Mouse (Mus musculus) splenic B cell, adult 2 months (primary cell): ENCODE data around the gene Efcab10.

Experiments used
- DNase-seq: peaks from one replicate; pipeline ENCODE4 v3.0.0-alpha.2; 2011; ENCODE audit warnings: low read depth, low spot score
- H3K27me3 ChIP-seq: 2 replicates; pipeline ENCODE4 v1.6.1; 2012; ENCODE audit warnings: mild to moderate bottlenecking, low read length, moderate library complexity, mixed read lengths; ENCODE audit not compliant: control insufficient read depth, poor library complexity, insufficient read depth, severe bottlenecking
- H3K36me3 ChIP-seq: 2 replicates; pipeline ENCODE4 v1.6.1; 2012; ENCODE audit warnings: mild to moderate bottlenecking, low read length, moderate library complexity, mixed read lengths; ENCODE audit not compliant: control insufficient read depth, poor library complexity, insufficient read depth, severe bottlenecking

The Efcab10 gene

DNA sequence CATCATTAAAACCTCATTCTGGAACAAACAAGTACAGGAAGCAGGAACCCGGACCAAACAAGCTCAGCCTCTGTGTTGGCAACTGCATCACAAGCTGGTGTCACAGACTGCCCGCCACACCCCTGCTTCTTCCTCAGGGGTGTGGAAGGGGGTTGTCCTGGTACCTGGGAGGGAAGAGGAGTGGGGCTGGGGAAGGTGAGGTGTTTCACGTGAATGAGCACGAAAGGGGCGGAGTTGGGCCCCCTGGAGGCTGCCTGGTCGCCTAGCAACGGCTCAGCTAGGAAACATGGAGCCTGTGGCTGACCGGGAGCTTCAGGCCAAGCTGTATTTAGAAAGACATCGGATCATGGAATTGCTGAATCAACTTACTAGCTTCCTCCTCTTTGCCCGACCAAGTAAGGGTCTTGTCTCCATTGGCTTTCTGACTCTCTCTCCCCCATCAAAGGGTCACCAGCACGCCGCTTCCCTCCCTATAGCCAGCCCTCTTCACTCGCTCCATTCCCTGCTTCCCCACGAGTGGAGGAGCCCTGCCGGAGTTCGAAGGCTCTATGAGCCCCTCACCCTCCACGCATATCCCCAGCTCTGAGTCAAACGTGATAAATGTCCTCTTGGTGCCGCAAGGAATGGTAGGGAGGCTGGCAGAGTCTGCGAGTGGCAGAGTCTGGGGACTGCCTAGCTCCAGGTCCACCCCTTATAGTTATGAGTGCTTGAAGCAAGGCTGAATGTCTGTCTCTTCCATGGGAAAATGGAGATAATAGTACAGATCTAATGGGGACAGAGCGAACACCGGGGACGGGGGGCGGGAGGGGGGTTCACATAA lies at the start of gene Efcab10:
Efcab10 (plus strand) TSS at position 51 of the 820 bp plus-strand sequence.
- no peak for DNase-seq
- H3K36me3 ChIP-seq, result no peaks in the 10 kb centered on the region
- H3K27me3 ChIP-seq, result no peaks in the 10 kb centered on the region

DNA sequence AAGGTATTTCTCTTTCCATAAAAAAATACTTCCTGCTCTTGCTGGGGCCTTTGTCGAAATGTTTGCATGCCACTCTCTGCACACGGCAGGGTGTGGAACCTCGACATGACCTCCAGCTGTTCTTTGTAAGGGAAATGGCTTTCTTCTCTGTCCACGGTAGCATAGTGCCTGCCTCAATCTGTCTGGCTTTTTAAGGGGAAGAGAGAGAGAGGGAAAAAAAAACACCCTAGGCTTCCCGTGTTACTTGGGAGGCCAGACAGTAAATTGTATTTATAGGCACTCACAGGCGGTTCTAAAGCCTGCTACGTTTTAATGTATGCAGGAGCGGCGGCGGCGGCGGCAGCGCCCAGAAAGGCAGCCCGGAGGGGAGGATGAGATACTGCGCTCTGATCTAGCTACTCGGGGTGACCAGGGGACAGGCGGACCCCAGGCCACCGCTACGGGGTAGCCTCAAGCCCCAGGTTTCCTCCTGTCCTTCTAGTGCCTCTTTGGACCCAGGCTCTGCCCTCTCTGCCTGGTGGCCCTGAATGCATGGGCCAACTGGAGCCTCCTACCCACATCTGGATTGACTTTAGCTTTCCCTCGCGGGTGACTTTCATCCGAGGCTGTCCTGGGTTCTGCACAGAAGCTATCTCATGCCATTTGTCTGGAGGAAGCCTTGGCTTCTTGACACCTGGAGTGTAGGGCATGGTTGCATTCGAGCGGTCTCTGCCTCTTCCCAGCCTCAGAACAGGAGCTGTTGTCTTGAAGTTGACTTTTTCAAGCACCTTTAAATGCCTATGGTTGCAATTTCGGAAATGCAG lies 49.5 kb upstream of the Efcab10 start:
- Histone ChIP-seq H3K36me3 (peaks cover 19% of the 10 kb centered on the region), H3K27me3 (no peaks in the 10 kb centered on the region)
- DNase-seq, result no peak

DNA sequence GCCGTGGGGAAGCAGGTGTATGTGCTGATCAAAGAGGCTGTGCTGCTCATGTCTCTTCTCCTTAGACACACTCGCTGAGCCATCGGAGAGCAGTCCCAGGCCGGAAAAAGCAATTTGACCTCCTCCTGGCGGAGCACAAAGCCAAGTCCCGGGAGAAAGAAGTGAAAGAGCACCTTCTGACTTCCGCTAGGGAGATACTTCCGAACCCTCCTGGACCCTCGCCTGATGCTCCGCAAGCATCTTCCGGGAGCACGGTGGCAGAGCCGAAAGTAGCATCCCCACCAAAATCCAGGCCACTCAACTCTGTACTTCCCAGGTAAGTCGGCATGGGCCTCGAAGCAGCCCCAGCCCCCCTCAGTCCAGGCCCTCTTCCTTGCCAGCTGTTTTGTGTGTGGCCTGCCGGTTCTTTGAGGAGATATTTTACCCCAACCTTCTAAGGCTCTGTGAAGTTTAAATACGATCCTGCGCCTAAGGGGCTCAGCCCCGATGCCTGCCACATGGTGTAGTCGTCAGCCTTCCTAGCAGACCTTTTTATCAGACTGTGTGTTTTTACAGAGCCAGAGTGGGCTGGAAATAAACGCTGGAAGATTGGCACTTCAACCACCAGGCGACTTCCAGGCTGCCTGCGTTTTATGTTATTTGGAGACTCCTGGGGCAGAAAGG lies 48.8 kb upstream of the Efcab10 start:
- DNase-seq, result no peak
- no peaks in the 10 kb centered on the region for H3K27me3 ChIP-seq
- H3K36me3 ChIP-seq, result peaks cover 25% of the 10 kb centered on the region

DNA sequence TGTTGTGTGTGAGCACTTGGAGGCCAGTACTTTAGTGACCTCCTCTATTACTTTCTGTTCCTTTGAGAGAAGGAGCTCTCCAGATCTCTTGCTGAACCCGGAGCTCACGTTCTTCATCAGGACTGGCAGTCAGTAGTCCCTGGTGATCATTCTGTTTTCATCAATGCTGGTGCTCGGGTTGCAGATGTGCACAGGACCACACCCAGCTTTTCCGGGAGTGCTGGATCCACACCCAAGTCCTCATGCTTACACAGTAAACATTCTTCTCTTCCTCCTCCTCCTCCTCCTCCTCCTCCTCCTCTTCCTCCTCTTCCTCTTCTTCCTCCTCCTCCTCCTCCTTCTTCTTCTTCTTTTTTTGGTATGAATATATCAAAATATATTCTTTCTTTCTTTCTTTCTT lies 42.0 kb upstream of the Efcab10 start:
- no peaks in the 10 kb centered on the region for H3K27me3 ChIP-seq
- H3K36me3 ChIP-seq, result peaks cover 20% of the 10 kb centered on the region
- DNase-seq, result no peak

DNA sequence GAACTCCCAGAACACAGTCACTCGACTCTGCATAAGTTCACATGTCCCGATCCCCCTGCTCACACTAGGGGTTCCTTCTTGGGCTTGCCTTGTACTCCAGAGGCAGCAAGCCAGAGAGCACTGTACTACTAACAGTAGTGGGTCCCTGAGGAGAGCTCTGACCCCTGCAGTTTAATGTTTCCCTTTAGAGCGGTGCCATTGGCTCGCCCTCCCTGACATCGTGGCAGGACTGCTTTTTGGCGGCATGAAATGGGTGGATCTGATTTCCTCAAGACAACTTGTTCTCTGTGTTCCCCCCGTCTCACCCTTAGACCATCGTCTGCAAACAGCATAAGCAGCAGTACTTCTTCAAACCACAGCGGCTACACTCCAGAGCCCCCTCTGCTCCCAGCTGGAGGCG lies 36.3 kb upstream of the Efcab10 start:
- Histone ChIP-seq H3K36me3 (peaks cover 11% of the 10 kb centered on the region), H3K27me3 (no peaks in the 10 kb centered on the region)
- DNase-seq, result no peak

DNA sequence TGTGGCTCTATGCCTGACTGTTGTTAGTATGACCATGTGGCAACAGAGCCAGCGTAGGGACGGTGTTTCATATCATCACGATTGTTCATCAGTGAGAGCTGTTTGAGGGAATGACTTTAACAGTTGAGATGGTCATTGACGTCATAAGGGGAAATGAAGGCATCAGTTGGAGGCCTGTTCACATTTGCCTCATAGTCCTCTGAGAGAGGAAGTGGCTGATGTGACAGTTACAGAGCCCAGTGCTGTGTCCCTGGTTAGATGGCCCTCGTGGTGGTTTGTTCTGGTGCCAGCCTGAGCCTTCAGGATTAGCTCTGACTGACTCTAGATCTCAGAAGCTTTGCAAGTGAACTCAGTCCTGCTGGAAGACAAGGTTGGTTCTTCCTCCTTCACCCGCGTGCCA lies 35.4 kb upstream of the Efcab10 start:
- no peak for DNase-seq
- H3K36me3 ChIP-seq, result peaks cover 12% of the 10 kb centered on the region
- no peaks in the 10 kb centered on the region for H3K27me3 ChIP-seq

DNA sequence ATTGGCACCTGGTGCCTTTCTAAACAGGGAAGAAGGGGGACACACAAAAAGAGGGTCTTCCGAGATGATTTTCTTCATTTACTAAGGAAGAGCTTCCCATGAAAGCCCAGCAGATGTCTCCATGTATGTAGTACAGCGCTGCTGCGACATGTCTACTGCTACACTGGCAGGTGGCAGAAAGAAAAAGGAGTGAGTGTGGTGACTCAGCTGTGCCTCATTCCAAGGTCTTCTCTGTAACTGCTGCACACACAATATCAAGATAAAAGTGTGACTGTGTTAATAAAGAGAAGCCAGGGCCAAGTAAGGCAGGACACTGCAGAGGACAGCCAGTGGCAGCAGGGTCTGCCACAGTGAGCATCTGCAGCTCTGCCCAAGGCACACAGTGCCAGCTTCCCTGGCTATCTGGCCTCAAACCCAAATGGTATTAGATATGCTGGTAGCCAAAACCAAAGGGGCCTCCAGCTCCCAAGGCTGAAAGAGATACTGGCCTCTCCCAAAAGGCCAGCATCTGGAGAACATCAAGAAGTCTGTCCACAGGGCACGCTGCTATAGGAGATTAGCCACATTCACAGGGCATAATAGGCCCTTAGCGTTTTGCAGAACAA lies 34.7 kb upstream of the Efcab10 start:
- Histone ChIP-seq H3K36me3 (peaks cover 10% of the 10 kb centered on the region), H3K27me3 (no peaks in the 10 kb centered on the region)
- no peak for DNase-seq

DNA sequence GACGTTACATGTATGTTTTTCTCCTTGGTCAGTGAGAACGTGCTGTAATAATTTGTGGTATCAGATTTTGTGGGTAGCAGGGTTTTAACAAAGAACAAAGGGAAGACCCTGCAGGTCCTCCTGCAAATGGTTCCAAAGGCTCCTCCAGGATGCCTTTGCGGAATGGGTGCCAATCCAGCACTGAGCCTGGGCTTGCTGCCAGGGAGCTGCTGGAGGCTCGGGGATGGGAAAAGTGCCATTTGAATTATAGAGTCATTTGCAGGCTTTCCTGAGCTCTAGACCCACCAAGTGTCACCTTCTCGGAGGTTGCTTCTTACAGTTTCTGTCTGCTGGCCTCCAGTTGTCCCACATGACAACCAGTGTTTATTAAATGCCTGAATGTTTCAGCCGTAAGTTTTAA lies 33.9 kb upstream of the Efcab10 start:
- Histone ChIP-seq H3K27me3 (no peaks in the 10 kb centered on the region), H3K36me3 (peaks cover 14% of the 10 kb centered on the region)
- DNase-seq, result no peak

DNA sequence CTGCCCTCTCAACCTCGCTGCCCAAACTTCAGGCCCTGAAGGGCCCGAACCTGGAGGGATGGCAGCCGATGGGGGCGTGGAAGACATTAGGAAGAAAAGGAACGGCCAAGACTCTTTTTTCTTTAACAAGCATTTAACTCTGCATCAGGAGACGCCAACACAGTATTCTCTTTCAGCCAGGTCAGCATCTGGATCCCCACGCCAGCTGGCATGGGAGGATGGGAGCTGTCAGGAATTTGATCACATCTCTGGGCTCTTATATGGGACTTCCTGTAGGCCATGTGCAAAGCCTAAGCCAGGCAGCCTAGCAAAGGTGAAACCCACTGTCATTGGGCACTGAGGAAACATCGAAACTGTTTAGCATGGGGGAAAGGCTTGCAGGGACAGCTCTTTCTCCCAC lies 30.1 kb upstream of the Efcab10 start:
- Histone ChIP-seq H3K36me3 (peaks cover 12% of the 10 kb centered on the region), H3K27me3 (no peaks in the 10 kb centered on the region)
- no peak for DNase-seq

DNA sequence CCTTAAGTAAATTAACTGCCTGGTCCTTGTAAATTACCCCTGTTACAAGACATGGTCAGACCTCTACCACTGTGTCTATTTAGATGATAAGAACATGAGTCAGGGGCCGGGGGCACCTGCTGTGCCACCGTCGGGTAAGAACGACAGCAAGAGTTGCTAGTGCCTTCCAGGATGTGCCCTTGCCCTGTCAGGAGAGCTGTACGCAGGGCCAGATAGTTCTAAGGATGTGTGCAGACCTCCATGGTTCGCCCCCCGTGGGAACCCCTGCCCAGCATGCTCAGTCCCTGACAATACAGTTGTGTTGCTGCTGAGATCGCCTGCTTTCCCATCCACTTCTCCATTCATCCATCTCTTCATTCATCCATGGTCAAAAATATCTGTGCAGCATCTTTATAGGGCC lies 29.5 kb upstream of the Efcab10 start:
- no peaks in the 10 kb centered on the region for H3K27me3 ChIP-seq
- peaks cover 8% of the 10 kb centered on the region for H3K36me3 ChIP-seq
- DNase-seq, result no peak

DNA sequence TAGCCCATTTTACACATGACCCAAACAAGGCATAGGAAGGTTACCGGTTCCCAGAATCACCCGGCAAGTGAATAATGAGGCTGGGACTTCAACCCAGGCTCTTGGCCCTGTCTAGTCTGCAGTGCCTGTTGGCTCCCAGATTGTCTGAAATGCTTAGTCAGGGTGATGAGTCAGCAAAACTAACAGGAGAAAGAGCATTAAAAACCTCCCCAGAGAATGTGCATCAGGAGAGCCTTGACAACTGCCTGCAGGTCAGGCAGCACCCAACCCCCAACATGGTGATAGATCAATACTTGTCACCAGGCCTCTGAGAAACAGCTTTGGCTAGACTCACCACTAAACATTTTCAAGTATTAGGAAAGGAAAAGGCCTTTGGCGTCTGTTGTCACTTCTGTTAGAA lies 25.1 kb upstream of the Efcab10 start:
- Histone ChIP-seq H3K27me3 (no peaks in the 10 kb centered on the region), H3K36me3 (peaks cover 6% of the 10 kb centered on the region)
- no peak for DNase-seq

DNA sequence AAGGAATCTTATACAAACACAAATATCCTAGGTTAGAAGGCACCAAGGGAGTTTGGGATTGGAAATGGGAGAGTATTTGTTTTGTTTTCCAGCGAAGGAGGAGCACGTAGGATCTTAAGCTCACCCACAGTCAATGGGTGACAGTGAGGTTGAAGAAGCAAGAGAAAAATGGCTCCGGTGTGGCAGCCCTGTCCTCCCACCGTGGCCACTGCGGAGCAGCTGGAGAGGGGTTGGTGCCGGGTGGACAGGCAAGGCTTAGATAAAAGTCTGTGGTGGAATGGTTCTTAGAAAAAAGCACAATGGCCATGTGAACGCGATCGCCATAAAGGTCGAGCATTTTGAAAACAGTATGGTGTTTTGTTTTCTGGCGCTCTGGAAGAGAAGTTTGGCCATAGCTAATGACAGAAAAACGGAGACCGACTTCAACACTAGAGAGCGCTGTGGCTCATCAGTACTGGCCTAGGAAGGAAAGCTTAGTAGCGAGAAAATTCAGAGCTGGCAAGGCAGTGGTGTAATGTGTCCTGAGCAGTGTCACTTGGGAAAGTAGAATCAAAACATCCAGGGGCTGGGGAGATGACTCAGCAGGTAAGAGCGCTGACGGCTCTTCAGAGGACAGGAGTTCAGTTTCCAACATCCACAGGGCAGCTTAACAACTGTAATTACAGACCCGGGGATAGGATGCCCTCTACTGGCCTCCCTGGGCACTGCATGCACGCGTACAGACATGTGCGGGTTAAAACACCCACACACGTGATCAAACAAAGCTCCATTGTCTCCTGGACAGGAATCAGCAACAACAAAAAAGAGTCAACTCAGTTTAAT lies 14.8 kb upstream of the Efcab10 start:
- peak; percentile 81 for DNase-seq

DNA sequence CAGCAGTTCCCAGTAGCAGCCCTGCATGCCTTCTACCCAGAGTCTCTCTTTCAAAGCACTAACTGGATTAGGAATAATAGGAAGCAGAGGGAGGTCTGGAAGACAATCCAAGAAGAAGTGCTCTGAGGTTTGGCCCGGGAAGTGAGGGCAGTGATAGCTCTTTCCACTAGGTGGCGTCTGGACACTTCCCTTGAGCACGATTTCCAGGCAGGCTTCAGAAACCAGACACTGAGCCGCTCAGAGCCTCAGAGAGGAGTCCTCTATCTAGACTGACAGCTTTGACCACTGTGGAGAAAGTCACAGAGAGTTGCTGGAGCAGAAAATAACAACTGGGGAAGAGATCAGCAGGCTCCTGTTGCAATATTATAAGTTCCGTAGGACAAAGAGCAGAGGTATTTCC lies 5.8 kb upstream of the Efcab10 start:
- H3K27me3 ChIP-seq, result no peaks in the 10 kb centered on the region
- peak; percentile 72 for DNase-seq
- H3K36me3 ChIP-seq, result no peaks in the 10 kb centered on the region

More for the DNA sequence above, 14.8 kb upstream of the Efcab10 start:
- no peaks in the 10 kb centered on the region for H3K27me3 ChIP-seq
- H3K36me3 ChIP-seq, result no peaks in the 10 kb centered on the region
